Mouse (Mus musculus) spleen, postnatal 14 days (tissue): ENCODE data around the gene Hspa12a.

ENCODE experiments used
- DNase-seq, 2 experiments: peaks; one replicate each; pipeline ENCODE4 v3.0.0; 2021 to 2022; ENCODE audit warnings: low spot score in 2 of 2

Hspa12a gene

GRCm38 (mm10) chr19:58751504-58751903, 191.9 kb downstream of the Hspa12a start:
- DNase-seq: no peak

DNA sequence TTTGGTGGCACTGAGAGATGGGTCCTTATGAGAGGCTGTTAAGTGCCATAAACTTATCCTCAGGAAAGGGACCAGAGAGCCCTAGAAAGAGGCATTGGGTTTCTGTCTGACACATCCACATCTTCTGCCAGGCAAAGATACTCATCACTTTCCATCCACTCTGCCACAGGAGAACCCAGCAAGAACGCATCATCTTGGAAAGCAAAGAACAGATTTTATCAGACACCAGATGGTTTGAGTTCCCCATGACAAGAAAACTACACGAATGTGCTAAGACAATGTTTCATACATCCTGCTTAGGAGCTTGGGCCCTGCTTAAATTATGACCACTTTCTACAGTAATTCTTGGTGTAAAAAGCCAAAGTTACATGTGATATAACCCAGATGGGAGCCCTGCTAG, 192.6 kb downstream of the Hspa12a start:
- no peak for DNase-seq

- DNase-seq: no peak
These were observed 195.9 kb downstream of the Hspa12a start for GRCm38 (mm10) chr19:58747498-58748000.
